Mouse (Mus musculus): ENCODE measurements around the gene Bcas3.

Bcas3 gene

DNA sequence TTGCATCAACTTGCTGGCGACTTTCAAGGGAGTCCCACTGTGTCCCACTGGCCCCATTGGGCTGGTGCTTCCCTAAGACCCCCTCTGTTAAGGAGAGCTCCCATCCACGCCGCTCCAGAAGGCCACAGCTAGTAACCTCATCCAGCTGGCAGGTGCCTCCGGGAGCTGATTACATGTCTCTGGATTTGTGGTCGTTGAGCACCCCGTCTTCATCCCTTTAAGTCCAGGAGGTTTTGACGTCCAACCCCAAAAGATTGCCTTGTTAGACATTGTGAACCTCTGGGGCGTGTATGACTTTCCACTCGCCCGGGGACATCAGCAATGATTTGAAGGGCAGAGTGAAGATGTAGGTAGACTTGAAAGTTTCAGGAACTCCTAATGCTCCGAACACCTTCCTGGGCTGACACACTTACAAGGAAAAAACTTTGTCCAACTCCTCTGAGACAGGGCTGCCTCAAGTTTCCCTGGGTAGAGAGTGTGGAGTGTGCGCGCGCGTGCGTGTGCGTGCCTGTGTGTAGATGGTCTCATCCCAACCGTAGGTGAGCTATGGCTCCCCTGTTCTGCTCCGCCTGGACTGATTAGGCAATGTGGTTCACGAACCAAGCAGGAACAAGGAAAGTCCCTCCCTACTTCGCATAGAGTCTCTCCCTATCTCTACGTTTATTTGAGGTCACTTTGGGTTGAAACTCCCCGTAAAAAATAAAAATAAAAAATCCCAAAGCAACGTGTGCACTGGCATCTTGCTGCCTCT lies 489.8 kb downstream of the Bcas3 start:
- no peak for DNase-seq (ENCODE audit: low spot score in 2 of 2)

DNA sequence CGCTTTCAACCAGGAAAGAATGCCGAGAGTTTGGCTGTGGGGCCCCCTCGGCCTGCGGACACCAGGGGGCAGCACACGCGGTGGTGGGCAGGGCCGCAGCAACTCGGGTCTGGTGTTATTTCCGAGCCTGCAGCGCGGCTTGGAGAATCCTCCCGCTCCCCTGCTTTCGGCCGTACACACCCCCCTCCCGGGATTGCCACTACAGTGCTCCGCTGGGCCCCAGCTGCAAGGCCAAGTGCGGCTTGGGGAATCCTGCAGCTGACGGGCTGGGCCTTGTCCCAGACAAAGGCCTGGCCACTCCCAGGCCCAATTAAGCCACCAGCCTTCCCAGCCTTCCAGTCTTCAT lies 490.4 kb downstream of the Bcas3 start:
- DNase-seq (ENCODE audit: low spot score in 2 of 2) = peak; percentile 62 to 86

DNA sequence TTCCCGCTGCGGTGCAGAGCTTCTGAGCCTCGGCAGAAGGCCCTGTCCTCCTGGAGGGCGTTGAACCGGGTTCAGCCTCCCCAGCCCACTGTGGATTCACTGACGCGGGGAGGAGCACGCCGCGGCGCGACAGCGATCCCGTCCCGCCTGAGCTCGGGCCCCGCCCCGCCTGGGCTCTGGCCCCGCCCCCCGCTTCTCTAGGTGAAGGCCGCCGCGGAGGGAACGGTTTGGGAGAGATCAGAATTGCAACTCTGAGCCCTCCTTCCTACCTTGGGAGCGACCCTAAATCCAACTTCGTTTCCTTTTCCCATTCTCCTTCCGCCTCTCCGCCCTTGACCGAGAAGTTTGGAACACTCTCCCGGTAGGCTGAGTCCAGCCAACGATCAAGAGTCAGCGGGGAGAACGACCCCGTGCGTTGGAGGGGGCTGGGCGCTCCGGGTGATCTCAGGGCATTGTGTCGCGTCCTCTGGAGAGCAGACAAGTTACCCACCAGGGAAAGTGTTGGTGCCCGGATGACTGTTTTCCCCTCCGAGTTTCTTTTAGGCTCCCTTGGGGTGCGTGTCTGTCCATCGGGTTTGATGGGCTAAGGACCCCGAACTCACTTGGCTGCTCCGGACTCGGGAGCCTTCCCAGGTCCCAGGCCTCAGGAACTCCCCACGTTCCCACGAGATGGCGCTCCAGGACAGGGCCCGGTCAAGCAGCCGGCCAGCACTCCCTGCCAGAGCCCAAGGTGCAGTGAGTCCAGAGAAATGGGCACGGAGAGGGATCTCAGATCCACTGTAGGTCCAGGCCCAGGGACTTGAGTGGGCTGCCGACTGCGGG lies 491.4 kb downstream of the Bcas3 start:
- DNase-seq (ENCODE audit: low spot score in 2 of 2) = peak; percentile 71 to 88

DNA sequence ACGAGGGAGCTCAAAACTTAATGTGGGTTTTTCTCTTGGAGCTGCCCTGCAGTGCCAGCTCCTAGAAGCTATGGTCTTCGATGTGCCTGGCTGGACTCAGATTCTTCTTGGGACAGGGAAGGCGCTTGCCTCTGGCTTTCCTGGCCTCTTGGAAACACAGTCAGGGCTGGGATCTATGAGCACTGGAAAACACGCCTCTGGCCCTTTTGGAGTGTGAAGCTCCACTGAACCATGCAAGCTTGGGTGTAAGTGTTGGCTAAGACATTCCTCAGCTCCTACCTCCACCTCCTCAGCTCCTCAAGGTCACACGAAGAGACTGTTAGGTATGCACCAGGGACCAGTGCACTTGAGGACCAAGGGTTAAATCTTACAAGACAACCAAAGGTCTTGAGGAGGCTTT lies 492.0 kb downstream of the Bcas3 start:
- no peak for DNase-seq (ENCODE audit: low spot score in 2 of 2)

DNA sequence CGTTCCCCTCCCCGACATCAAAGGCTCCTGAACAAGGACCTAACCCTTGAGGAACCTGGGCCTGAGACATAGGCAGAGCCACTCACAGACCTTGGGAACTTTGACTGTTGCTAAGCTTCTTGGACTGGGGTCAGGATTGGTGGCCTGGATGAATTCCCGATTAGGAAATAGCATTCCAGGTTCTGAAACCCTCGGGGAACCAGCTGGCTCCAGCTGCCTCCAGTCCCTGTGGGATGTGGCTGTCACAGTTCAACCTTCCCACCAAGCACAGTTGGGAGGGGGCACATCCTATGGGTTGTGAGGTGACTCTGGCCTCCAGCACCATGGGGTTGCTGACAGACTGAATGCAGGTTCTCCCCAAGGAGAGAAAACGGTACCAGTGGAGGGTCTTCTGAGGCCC lies 493.0 kb downstream of the Bcas3 start:
- DNase-seq (ENCODE audit: low spot score in 2 of 2) = no peak

DNA sequence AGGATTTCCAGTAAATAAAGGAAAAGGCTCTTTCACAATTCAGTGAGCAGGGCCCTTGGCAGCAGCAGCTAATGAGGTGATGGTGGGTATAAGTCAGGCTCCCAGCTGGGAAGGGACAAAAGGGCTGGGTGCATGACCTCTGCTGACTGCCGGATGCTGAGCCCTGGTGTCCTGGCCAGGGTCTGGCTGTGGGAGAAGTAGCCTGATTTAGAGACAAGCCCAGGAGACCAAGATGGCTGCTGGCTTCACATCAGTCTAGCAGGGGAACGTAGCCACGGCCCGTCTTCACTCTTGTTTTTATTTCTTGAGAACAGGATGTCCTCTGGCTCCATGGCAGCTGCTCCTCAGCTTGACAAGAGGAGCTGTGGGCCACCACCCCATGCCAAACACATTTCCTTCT lies 493.5 kb downstream of the Bcas3 start:
- DNase-seq (ENCODE audit: low spot score in 2 of 2) = no peak

DNA sequence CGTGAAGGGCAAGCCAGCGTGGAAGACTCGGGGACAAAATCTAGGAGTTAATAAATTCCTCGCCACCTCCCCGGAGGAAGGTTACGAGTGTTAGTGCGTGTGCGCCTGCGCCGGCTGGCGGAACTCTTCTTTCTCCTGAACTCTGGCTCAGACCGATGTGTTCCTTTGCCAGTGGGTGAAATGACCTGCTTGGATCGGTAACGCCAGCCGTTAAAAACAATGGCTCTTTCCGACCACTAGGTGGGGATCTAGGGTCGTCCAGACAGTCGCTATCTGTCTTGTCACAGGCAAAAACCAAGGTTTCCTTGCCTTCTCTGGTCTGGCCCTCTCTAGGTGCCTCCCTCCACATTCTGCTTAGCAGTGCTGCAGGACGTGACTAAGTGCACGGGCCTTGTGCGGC lies 496.1 kb downstream of the Bcas3 start:
- peak; percentile 50 to 77 for DNase-seq (ENCODE audit: low spot score in 2 of 2)

DNA sequence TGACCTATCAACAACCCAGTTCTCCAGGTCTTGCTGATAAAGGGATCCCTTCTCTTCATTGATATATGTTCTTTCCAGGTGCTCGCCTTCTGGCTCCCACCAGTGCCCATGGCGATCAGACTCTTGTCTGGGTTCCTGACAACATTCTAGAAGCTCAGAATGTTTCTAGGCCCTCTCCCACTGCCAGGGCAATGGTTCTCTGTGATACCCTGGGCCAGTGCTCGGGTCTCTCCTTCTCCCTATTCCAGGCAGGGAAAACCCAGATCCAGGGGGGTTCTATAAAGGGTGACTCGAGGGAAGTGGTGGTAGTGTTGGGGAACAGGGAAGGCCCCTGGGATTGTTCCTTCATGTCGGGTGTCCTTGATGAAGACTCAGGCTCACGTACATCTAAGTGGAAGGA lies 497.3 kb downstream of the Bcas3 start, which contains the start of gene Gm11444:
TSS of gene Gm11444 (minus strand) at position 101 of the 400 bp plus-strand sequence.
- no peak for DNase-seq (ENCODE audit: low spot score in 2 of 2)

DNA sequence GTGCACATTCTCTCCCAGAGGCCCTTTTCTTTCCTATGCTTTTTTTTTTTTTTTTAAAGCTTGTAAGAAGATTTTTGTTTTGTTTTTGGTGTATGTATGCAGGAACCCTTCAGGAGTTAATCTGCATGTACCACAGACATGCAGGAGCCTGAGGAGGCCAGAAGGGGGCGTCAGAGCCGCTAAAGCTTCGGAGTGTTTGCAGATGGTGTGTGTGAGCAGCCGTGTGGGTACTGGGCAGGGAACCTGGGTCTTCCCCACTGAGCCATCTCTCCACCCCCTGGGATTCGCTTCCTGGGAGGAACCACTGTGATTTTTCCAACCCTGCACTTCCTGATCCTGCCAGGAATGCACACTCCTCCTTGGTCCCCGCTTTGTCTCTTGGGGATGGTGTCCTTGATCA lies 497.8 kb downstream of the Bcas3 start:
- no peak for DNase-seq (ENCODE audit: low spot score in 2 of 2)

DNA sequence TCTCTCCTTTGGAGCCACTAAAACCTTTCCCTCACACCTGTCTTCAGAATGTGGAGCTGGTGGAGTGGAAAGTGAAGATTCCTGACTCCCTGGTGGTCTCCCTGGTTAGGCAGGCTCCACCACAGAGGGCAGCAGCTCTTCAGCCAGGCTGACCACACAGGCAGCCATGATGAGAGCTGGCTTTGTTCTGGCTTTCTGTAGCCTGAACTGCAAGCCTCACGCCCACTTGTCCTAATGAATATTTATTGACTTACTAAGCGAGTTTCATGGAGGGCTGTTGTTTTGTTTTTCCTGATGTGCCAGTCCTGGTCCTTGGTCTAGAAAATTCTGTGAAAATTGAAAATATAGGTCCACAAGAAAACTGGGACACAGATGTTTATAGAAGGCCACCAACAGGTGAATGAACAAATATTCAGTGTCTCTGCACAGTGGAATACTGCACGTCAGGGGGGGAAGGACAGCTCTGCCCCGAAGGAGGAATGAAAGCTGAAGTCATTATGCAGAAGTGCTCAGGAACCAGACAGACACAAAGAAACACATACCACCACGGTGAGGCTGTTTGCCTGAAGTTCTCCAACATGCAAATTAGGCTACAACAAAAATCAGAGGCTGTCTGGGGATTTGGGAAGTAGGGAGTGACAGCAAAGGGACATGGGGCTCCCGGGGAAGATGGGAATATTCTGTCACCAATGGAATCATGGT lies 505.2 kb downstream of the Bcas3 start:
- DNase-seq (ENCODE audit: low spot score in 2 of 2) = no peak

DNA sequence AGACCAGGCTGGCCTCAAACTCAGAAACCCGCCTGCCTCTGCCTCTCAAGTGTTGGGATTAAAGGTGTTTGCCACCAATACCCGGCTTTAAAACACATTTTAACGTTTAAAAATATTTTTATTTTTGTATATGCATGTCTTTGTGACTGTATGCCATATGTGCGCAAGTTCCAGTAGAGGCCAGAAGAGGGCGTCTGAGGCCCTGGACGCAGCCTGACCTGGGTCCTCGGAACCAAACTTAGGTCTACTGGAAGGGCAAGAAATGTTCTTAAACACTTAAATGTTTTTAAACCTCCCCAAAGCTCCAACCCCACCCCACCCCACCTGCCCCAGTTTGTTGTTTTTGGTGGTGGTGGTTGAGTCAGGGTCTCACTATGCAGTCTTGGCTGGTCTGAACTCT lies 511.4 kb downstream of the Bcas3 start:
- DNase-seq (ENCODE audit: low spot score in 2 of 2) = no peak
